Mouse (Mus musculus): ENCODE measurements around the gene Awat1.

DNA sequence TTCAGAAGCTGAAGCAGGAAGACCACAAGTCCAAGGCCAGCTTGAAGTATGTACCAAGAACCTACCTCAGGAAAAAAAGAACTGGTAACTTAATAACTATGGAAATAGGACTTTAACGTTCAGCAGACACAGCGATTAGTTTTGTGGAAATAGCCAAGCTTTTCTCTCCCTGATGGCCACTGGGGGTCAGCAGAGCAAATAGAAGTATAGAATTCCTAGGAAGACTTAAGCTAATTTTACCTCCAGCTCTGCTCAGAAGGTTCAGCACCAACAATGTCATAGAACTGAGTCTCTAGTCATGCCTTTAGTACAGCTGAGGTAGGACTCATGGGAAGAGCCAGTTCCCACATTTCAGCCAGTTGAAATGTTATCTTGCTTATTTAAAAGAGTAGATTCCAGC, 49.3 kb downstream of the Awat1 start:
- no peak for TF ChIP-seq GATA1 (IDR thresholded peaks at IDR 0.05; ENCODE audit: borderline replicate concordance, low read length)
- no peak for TF ChIP-seq CTCF (IDR thresholded peaks at IDR 0.05; ENCODE audit: low read depth, low read length)
- TF ChIP-seq TAL1 (conservative IDR thresholded peaks at IDR 0.05; ENCODE audit: low read depth, low read length), result no peak

Data from G1E (cell line).